ENCODE assay signal across 12 mouse cellular contexts in genomic region chr1:59376021-59376548, GRCm38 (mm10).
DNase-seq lines count a peak whose midpoint lies in the region; ATAC-seq and TF ChIP-seq lines count a peak whose summit lies in the region.
"Had no signal": no experiment of that assay in that cellular context is flagged by ENCODE, and none has a peak within 500 bp of the region (broad histone marks: within the 10 kb centered on the region; RNA-seq: fewer than 3 reads in every experiment).

No protein-coding gene starts in this region.

- TF ChIP-seq CTCF in cerebellum, adult 2 months (IDR thresholded peaks at IDR 0.05; ENCODE audit: borderline replicate concordance, insufficient read depth, low read depth, low read length): no peak

- TF ChIP-seq POLR2A in cerebellum, adult 2 months (IDR thresholded peaks at IDR 0.05; ENCODE audit: borderline replicate concordance, insufficient read depth, low read length): no peak

- H3K4me3 ChIP-seq in cerebellum, adult 2 months (replicated peaks; ENCODE audit: insufficient read depth, low read depth, low read length): peak overlapping the region; percentile 1
- H3K4me3 ChIP-seq in hindbrain, embryonic 13.5 days: no peak overlapping the region
- no peak overlapping the region for H3K4me3 ChIP-seq in midbrain, embryonic 15.5 days

- H3K9ac ChIP-seq in hindbrain, embryonic 13.5 days: no peak overlapping the region
- no peak overlapping the region for H3K9ac ChIP-seq in midbrain, embryonic 15.5 days

- 5% methylated on average over 13 of the region's 13 CpGs for WGBS in cerebellum, adult 2 months
- WGBS in hindbrain, embryonic 13.5 days: under 1% methylated on average over 13 of the region's 13 CpGs
- WGBS in midbrain, embryonic 15.5 days: 3% methylated on average over 13 of the region's 13 CpGs

- peak; percentile 79 for ATAC-seq in hindbrain, embryonic 13.5 days (ENCODE audit: low FRiP score)
- peak; percentile 76 for ATAC-seq in midbrain, embryonic 15.5 days (replicated peaks)
- ATAC-seq: activated CD4-positive, CD25-positive, alpha-beta regulatory T cell, adult 4 months; intestine, postnatal 0 days had no signal

- peak overlapping the region; percentile 28 for H3K4me2 ChIP-seq in hindbrain, embryonic 13.5 days
- 0 out of 2 replicates have a peak overlapping the region, but pooled peaks have one; percentile 22 for H3K4me2 ChIP-seq in midbrain, embryonic 15.5 days

- no peaks in the 10 kb centered on the region for H3K9me3 ChIP-seq in hindbrain, embryonic 13.5 days
- no peaks in the 10 kb centered on the region for H3K9me3 ChIP-seq in midbrain, embryonic 15.5 days

- H3K27me3 ChIP-seq in cerebellum, adult 2 months (ENCODE audit: control insufficient read depth, insufficient read depth, low read length): no peaks in the 10 kb centered on the region
- H3K27me3 ChIP-seq in hindbrain, embryonic 13.5 days: no peaks in the 10 kb centered on the region
- no peaks in the 10 kb centered on the region for H3K27me3 ChIP-seq in midbrain, embryonic 15.5 days (replicated peaks)

- intact Hi-C loops in heart, postnatal 25 days (cut with DNase I): no loop called here
- intact Hi-C loops in left cerebral cortex, postnatal 36 days (cut with DNase I): no loop called here

- peak overlapping the region; percentile 95 for H3K27ac ChIP-seq in cerebellum, adult 2 months (ENCODE audit: insufficient read depth, low read length)
- H3K27ac ChIP-seq in hindbrain, embryonic 13.5 days: peak overlapping the region; percentile 50; the same call in 1 of the 2 replicates
- 0 out of 2 replicates have a peak overlapping the region, but pooled peaks have one; percentile 34 for H3K27ac ChIP-seq in midbrain, embryonic 15.5 days

- DNase-seq in cerebellum, adult 2 months: no peak
- DNase-seq in cerebellum, adult 11-12 months: no peak
- peak; percentile 78 for DNase-seq in embryo, embryonic 10 days (ENCODE audit: low spot score)
- no peak for DNase-seq in left cerebral cortex, adult 9 months (ENCODE audit: low spot score in 2 of 2)
- DNase-seq in heart, postnatal 25 days (ENCODE audit: low spot score): no peak
- no peak for DNase-seq in left cerebral cortex, postnatal 36 days (ENCODE audit: low spot score in 2 of 2)
- DNase-seq: heart, adult 11 months; lung, adult 18-20 months had no signal

- H3K4me1 ChIP-seq in cerebellum, adult 2 months (ENCODE audit: control insufficient read depth, insufficient read depth, low read length): peaks cover 5% of the 10 kb centered on the region
- peaks cover 10% of the 10 kb centered on the region for H3K4me1 ChIP-seq in hindbrain, embryonic 13.5 days (replicated peaks)
- H3K4me1 ChIP-seq in midbrain, embryonic 15.5 days: peaks cover 5% of the 10 kb centered on the region; the same call in 1 of the 2 replicates

- no peaks in the 10 kb centered on the region for H3K36me3 ChIP-seq in hindbrain, embryonic 13.5 days
- H3K36me3 ChIP-seq in midbrain, embryonic 15.5 days (replicated peaks): no peaks in the 10 kb centered on the region

Comparison
In these comparisons a context has a peak if more than half of its experiments do, and no peak if none do; other contexts are left out.
1. H3K27ac ChIP-seq: peak in every context shown above with its lines; median percentile 95 in cerebellum, adult 2 months; 50 in hindbrain, embryonic 13.5 days; 34 in midbrain, embryonic 15.5 days.